Mouse (Mus musculus) kidney, adult 2 months (tissue): ENCODE results near the gene Senp1. TPM values are rescaled to one million over a fixed set of nuclear protein-coding genes. Genes with fewer than 3 reads are reported as not detected.

Source experiments
- DNase-seq: peaks from one replicate; pipeline ENCODE4 v3.0.0; 2021
- H3K27ac ChIP-seq: fragments of 200-500 bp; 2 replicates; pipeline ENCODE4 v1.5.1; 2012; ENCODE audit warnings: low read depth, low read length, control low read depth, inconsistent platforms; ENCODE audit not compliant: insufficient read depth
- H3K27me3 ChIP-seq: fragments of 200-500 bp; replicated peaks from 2 replicates; pipeline ENCODE4 v1.6.1; 2012; ENCODE audit warnings: mild to moderate bottlenecking, moderate library complexity, low read length, inconsistent platforms; ENCODE audit not compliant: control insufficient read depth, insufficient read depth
- H3K36me3 ChIP-seq: fragments of 200-500 bp; 2 replicates; pipeline ENCODE4 v1.6.1; 2012; ENCODE audit warnings: mild to moderate bottlenecking, moderate library complexity, low read length, inconsistent platforms; ENCODE audit not compliant: control insufficient read depth, insufficient read depth
- H3K4me1 ChIP-seq: fragments of 200-500 bp; 2 replicates; pipeline ENCODE4 v1.6.1; 2011; ENCODE audit warnings: low read length; ENCODE audit not compliant: control insufficient read depth, insufficient read depth
- H3K4me3 ChIP-seq: fragments of 200-500 bp; 2 replicates; pipeline ENCODE4 v1.5.1; 2011; ENCODE audit warnings: mild to moderate bottlenecking, low read depth, low read length, control low read depth; ENCODE audit not compliant: insufficient read depth
- CTCF ChIP-seq: fragments of 200-500 bp; conservative IDR thresholded peaks from 2 replicates; pipeline ENCODE4 v1.5.1; 2011; ENCODE audit warnings: low read depth, mild to moderate bottlenecking, control low read depth, low read length, moderate library complexity, mixed read lengths; ENCODE audit not compliant: insufficient read depth, insufficient read length
- POLR2A ChIP-seq: fragments of 200-500 bp; IDR thresholded peaks from one replicate; pipeline ENCODE4 v1.6.1; 2011; ENCODE audit warnings: low read depth, low read length, control low read depth
- WGBS: fragments of 180-500 bp; shearing (Covaris S2); methylation state at CpG from one replicate; pipeline ENCODE4 v1.1.7; 2018; 5-methylcytosine and 5-hydroxymethylcytosine counted together
- polyA plus RNA-seq: library from polyadenylated mRNA; depleted of rRNA; stranded (reverse); fragments of >200 nt; gene quantifications from 2 replicates; pipeline ENCODE4 v1.2.3, GENCODE M21; 2012; rRNA removed

Gene Senp1
- polyA plus RNA-seq, 1 experiment: 8.1 TPM

DNA sequence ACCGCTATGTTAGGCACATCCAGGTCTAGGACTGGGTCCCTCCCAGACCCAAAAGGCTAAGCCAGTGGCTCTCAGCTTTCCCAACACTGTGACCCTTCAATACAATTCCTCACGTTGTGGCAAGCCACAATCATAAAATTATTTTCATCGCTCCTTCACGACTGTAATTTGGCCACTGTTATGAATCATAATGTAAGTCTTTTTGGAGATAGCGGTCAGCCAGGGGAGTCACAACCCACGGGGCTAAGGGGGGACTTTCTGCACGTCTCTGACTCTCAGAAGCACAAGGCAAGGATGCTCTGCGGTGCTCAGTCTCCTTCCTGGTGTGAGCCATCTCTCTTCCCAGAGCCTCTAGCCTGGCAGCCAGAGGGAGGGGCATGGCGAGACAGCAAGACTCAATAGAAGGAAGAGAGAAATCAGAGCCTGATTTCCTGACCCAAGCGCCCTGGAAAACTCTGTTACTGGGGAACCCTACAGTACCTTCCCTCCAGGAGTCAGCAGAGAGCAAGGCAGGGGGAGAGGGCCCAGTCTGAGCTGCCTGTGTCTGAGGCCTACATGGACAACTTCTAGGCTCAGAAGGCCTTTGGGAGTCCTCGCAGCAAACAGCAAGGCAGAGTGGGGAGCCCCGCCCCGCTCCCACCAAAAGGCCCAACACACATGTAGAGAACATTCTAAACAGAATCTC is 101.4 kb downstream of the Senp1 start:
- H3K27ac ChIP-seq: no peak overlapping the region
- TF ChIP-seq POLR2A: no peak
- no peak for TF ChIP-seq CTCF
- no peaks in the 10 kb centered on the region for H3K36me3 ChIP-seq
- WGBS: 70% methylated on average over 13 of the region's 13 CpGs
- H3K4me1 ChIP-seq: no peaks in the 10 kb centered on the region
- DNase-seq: no peak
- H3K4me3 ChIP-seq: no peak overlapping the region
- H3K27me3 ChIP-seq: no peaks in the 10 kb centered on the region

- no peak overlapping the region for H3K4me3 ChIP-seq
- WGBS: 63% methylated on average over 12 of the region's 12 CpGs
These were observed 102.2 kb downstream of the Senp1 start for GRCm38 (mm10) chr15:97991285-97991895.

GRCm38 (mm10) chr15:97990721-97991120 is 102.8 kb downstream of the Senp1 start:
- H3K36me3 ChIP-seq: no peaks in the 10 kb centered on the region
- no peak overlapping the region for H3K4me3 ChIP-seq
- no peak for DNase-seq
- no peaks in the 10 kb centered on the region for H3K27me3 ChIP-seq
- H3K4me1 ChIP-seq: no peaks in the 10 kb centered on the region
- no peak for TF ChIP-seq CTCF
- no peak for TF ChIP-seq POLR2A
- 46% methylated on average over 4 of the region's 4 CpGs for WGBS
- H3K27ac ChIP-seq: no peak overlapping the region

More at GRCm38 (mm10) chr15:97991285-97991895, 102.2 kb downstream of the Senp1 start:
- Histone ChIP-seq H3K27ac (no peak overlapping the region), H3K36me3 (no peaks in the 10 kb centered on the region), H3K27me3 (no peaks in the 10 kb centered on the region), H3K4me1 (no peaks in the 10 kb centered on the region)
- TF ChIP-seq POLR2A (no peak), CTCF (no peak)
- DNase-seq: no peak

- Histone ChIP-seq H3K36me3 (no peaks in the 10 kb centered on the region), H3K4me1 (no peaks in the 10 kb centered on the region), H3K27me3 (no peaks in the 10 kb centered on the region), H3K4me3 (no peak overlapping the region), H3K27ac (no peak overlapping the region)
- WGBS: 18% methylated on average over 6 of the region's 6 CpGs
- no peak for DNase-seq
- TF ChIP-seq CTCF: no peak
- TF ChIP-seq POLR2A: no peak
These were observed 103.4 kb downstream of the Senp1 start for GRCm38 (mm10) chr15:97990124-97990523.

GRCm38 (mm10) chr15:97989544-97989943 is 104.0 kb downstream of the Senp1 start:
- Histone ChIP-seq H3K36me3 (no peaks in the 10 kb centered on the region), H3K27me3 (no peaks in the 10 kb centered on the region), H3K4me3 (no peak overlapping the region), H3K27ac (no peak overlapping the region), H3K4me1 (no peaks in the 10 kb centered on the region)
- no peak for DNase-seq
- TF ChIP-seq CTCF: no peak
- no peak for TF ChIP-seq POLR2A
- WGBS: 62% methylated on average over 1 of the region's 1 CpGs

Other genes starting within 250 kb of the Senp1 start
- 41.6 and 45.4 TPM in 2 replicates for gene Hdac7, start 249.2 kb downstream of the Senp1 start, polyA plus RNA-seq
- gene Vdr, start 183.1 kb downstream of the Senp1 start, polyA plus RNA-seq: 96.6 and 114 TPM in 2 replicates
- 69.4 and 74.9 TPM in 2 replicates for gene Tmem106c, start 129.5 kb downstream of the Senp1 start, polyA plus RNA-seq
- gene Col2a1, start 89.0 kb downstream of the Senp1 start, polyA plus RNA-seq: 0.01 TPM in 1 of 2 replicates, not detected in the other
- 44.8 and 56.2 TPM in 2 replicates for gene Pfkm, start 1.2 kb downstream of the Senp1 start, polyA plus RNA-seq
- gene Asb8, start 71.9 kb upstream of the Senp1 start, polyA plus RNA-seq: 46.8 and 52.5 TPM in 2 replicates
- 0.19 and 0.45 TPM in 2 replicates for gene Ccdc184, start 73.4 kb upstream of the Senp1 start, polyA plus RNA-seq
- gene Olfr288, start 101.8 kb upstream of the Senp1 start, polyA plus RNA-seq: not detected in 2 replicates
- not detected in 2 replicates for gene Gm44579, start 127.2 kb upstream of the Senp1 start, polyA plus RNA-seq
- not detected in 2 replicates for gene Olfr287, start 127.3 kb upstream of the Senp1 start, polyA plus RNA-seq
- not detected in 2 replicates for gene Olfr286, start 140.7 kb upstream of the Senp1 start, polyA plus RNA-seq
- gene H1fnt, start 163.5 kb upstream of the Senp1 start, polyA plus RNA-seq: 0.06 and 0.14 TPM in 2 replicates
- gene Zfp641, start 202.4 kb upstream of the Senp1 start, polyA plus RNA-seq: 3.0 and 3.1 TPM in 2 replicates
- gene Olfr285, start 223.6 kb upstream of the Senp1 start, polyA plus RNA-seq: not detected in 2 replicates
- not detected in 2 replicates for gene Olfr284, start 247.2 kb upstream of the Senp1 start, polyA plus RNA-seq